Mouse (Mus musculus) A20 (cell line): ENCODE results near the gene Tmeff2.
A peak's percentile ranks its signal among the peaks of the same experiment; 100 is the strongest.

Experiments
- DNase-seq: peaks from one replicate; pipeline ENCODE4 v3.0.0-alpha.2; 2011; ENCODE audit warnings: low read depth, low spot score

The Tmeff2 gene

GRCm38 (mm10) chr1:51104698-51105097, 204.3 kb downstream of the Tmeff2 start:
- no peak for DNase-seq

GRCm38 (mm10) chr1:51106401-51106920, 206.0 kb downstream of the Tmeff2 start:
- no peak for DNase-seq

GRCm38 (mm10) chr1:51107299-51107698, 206.9 kb downstream of the Tmeff2 start:
- DNase-seq: no peak

GRCm38 (mm10) chr1:51114721-51115120, 214.3 kb downstream of the Tmeff2 start:
- DNase-seq: no peak

- no peak for DNase-seq
Observed at GRCm38 (mm10) chr1:51115761-51116160, 215.3 kb downstream of the Tmeff2 start.

- no peak for DNase-seq
Observed at GRCm38 (mm10) chr1:51117830-51118229, 217.4 kb downstream of the Tmeff2 start.

GRCm38 (mm10) chr1:51125671-51126424, 225.4 kb downstream of the Tmeff2 start:
- no peak for DNase-seq

- no peak for DNase-seq
Observed at GRCm38 (mm10) chr1:51126425-51126765, 225.9 kb downstream of the Tmeff2 start.

GRCm38 (mm10) chr1:51136792-51137191, 236.3 kb downstream of the Tmeff2 start:
- no peak for DNase-seq

GRCm38 (mm10) chr1:51139605-51140004, 239.2 kb downstream of the Tmeff2 start:
- DNase-seq: no peak

- no peak for DNase-seq
Observed at GRCm38 (mm10) chr1:51141381-51141780, 240.9 kb downstream of the Tmeff2 start.

- DNase-seq: no peak
Observed at GRCm38 (mm10) chr1:51142729-51143128, 242.3 kb downstream of the Tmeff2 start.

GRCm38 (mm10) chr1:51145693-51146092, 245.2 kb downstream of the Tmeff2 start:
- no peak for DNase-seq

GRCm38 (mm10) chr1:51148481-51149137, 248.2 kb downstream of the Tmeff2 start:
- peak; percentile 30 for DNase-seq

- no peak for DNase-seq
Observed at GRCm38 (mm10) chr1:51149488-51149887, 249.0 kb downstream of the Tmeff2 start.

GRCm38 (mm10) chr1:51149890-51150289, 249.4 kb downstream of the Tmeff2 start:
- no peak for DNase-seq

GRCm38 (mm10) chr1:51152017-51152416, 251.6 kb downstream of the Tmeff2 start:
- DNase-seq: no peak

GRCm38 (mm10) chr1:51152856-51153255, 252.4 kb downstream of the Tmeff2 start:
- DNase-seq: no peak

- no peak for DNase-seq
Observed at GRCm38 (mm10) chr1:51184276-51184675, 283.8 kb downstream of the Tmeff2 start.

GRCm38 (mm10) chr1:51189008-51189407, 288.6 kb downstream of the Tmeff2 start:
- DNase-seq: no peak

GRCm38 (mm10) chr1:51191253-51191652, 290.8 kb downstream of the Tmeff2 start:
- no peak for DNase-seq

- DNase-seq: no peak
Observed at GRCm38 (mm10) chr1:51191872-51192613, 291.6 kb downstream of the Tmeff2 start.
